Mouse (Mus musculus) heart, adult 2 months (tissue): ENCODE measurements at regions not wholly inside any gene's neighbourhood (a gene's known extent, or its start where the extent isn't known, plus 50 kb on each side); places are given as distances from the start of the nearest gene placed in this dataset.

Experiments used
- CTCF ChIP-seq: fragments of 200-600 bp; IDR thresholded peaks from 2 replicates; pipeline ENCODE4 v1.8.1; 2022; ENCODE audit warnings: antibody characterized with exemption, mild to moderate bottlenecking, moderate library complexity
- EP300 ChIP-seq: fragments of 200-500 bp; IDR thresholded peaks from 2 replicates; pipeline ENCODE4 v1.6.1; 2011; ENCODE audit warnings: low read depth, low read length, control low read depth; ENCODE audit not compliant: insufficient read depth
- POLR2A ChIP-seq: fragments of 200-500 bp; IDR thresholded peaks from 2 replicates; pipeline ENCODE4 v1.6.1; 2011; ENCODE audit warnings: mild to moderate bottlenecking, low read depth, low read length, control low read depth; ENCODE audit not compliant: insufficient read depth

DNA sequence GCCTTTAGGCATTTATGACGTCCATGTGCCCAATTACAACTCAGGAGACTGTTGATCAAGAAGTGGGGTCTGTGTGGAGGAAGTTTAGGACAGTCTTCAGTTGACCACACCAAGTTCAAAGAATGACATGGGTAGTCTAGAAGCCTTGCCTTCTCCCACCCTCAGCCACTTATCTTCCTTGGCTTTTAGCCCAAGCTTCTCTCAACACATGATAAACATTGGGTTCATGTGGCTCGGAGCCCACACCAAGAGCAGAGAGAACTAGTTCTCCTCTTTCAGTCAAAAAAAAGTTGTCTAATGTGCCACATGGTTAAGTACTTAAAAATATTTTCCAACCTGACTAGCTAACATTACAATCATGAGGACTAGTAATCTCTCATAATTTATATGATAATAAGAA lies 55.0 kb upstream of the Frem1 start:
- no peak for TF ChIP-seq CTCF
- TF ChIP-seq EP300 = no peak
- no peak for TF ChIP-seq POLR2A
